Comparison of ENCODE assay signal across 1 mouse cellular context in the genomic region with DNA sequence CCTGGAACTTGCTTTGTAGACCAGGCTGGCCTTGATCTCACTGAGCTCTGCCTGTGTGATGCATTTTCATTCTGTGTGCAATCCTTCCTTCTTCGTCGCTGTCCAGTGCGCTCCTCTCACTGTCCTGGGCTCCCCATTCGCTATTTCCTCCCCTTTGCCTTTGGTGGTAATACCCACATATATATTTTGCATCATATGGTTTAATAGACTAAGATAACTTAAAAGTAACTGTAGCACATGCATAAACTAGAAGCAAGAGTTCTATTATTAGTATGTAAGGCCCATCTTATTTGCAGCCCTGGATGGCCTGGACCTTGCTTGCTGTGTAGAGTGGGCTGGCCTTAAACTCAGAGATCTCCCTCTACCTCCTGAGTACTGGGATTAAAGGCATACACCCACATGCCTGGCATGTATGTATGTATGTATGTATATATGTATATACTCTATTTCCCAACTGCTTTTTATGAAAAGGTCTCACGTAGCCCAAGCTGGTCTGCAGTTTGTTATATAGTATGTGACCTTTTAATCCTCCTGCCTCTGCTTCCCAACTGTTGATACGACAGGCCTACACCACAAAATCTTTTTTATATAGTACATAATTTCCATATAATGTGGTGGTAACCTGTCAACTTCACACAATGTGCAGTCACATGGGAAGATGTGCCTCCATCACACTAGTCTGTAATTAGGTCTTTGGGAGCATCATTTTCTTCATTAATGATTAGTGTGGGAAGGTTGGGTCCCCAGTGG.
TF ChIP-seq lines count a peak whose summit lies in the region.

No protein-coding gene starts in this region.

TF ChIP-seq in myocyte, 11 proteins besides CTCF, POLR2A, EP300 and RAD21 (continued from another document):
- TF ChIP-seq SRF (IDR thresholded peaks at IDR 0.05; ENCODE audit: control insufficient read depth, insufficient read length, low read depth) (no peak), REST (IDR thresholded peaks at IDR 0.05; ENCODE audit: insufficient read depth, insufficient read length) (peak; percentile 27), POLR2AphosphoS2 (IDR thresholded peaks at IDR 0.05; ENCODE audit: insufficient read length, low read depth) (peak; percentile 98), TCF12 (IDR thresholded peaks at IDR 0.05; ENCODE audit: insufficient read depth, poor library complexity, severe bottlenecking) (no peak)
